Mouse (Mus musculus): ENCODE measurements around the gene Zkscan2. TPM values are rescaled to one million over a fixed set of nuclear protein-coding genes. Genes with fewer than 3 reads are reported as not detected.

The Zkscan2 gene
- total RNA-seq, 2 experiments from 2014 or later = 17.0 to 21.7 TPM

GRCm38 (mm10) chr7:123442079-123442478 lies 58.2 kb downstream of the Zkscan2 start:
- no peak for DNase-seq (ENCODE audit: low spot score in 2 of 2)

DNA sequence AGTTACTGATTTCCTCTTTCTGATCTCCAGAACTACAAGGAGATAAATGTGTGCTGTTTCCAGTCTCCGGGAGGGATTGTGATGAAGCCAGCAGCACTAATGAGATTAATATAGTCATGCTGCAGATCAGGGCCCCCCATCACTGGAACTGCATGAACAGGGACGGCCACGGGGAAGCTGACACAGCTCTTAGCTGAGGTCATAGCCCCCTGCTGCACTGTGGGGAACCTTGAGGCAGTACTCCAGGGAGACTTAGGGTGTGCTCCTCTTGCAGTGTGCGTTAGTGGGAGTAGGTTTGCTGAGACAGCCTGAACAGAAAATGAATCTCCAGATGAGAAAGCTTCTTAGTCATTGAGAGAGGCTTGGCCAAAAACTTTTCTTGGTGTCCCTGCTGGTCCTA lies 69.0 kb downstream of the Zkscan2 start:
- DNase-seq (ENCODE audit: low spot score in 2 of 2) = no peak

GRCm38 (mm10) chr7:123430411-123430705 lies 69.9 kb downstream of the Zkscan2 start:
- DNase-seq (ENCODE audit: low spot score in 2 of 2) = no peak

DNA sequence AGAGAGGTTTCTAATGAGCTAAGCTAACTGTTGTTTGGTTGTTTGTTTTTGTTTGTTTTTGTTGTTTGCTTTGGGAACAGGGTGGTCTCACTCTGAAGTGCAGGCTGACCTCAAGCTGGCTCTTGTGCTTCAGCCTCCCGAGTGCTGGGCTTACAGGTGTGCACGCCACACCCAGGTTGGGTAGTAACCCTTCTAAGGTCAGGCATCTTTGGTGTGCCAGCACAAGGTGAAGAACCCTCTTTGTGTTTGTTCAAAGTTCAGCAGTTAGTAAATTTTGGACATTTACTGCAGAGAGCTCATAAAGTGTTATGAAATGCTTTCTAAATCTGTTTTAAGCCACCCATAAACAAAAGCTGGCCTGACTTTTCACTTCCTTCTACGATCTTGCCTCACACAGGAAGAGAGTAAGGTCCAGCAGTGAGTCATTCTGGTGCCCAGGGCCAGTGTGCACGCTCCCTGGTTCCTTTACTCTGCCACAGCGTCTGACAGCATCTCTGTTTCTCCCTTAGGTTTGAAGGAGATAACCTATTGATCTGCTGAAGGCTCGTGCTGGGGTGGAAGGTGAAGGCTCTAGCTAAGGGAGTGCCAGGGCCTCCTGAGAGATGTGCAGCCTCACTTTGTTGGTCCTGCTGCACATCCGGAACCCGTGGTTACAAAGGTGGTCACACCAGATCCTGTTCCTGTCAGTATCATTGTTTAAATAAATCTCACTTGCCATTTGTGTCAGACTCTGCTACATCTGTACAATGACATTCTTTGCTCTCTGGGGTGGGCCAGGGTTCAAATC lies 70.4 kb downstream of the Zkscan2 start:
- no peak for DNase-seq (ENCODE audit: low spot score in 2 of 2)

Other genes starting within 250 kb of the Zkscan2 start
- gene Lcmt1, start 130.7 kb downstream of the Zkscan2 start, total RNA-seq (2021) = 10 to 100 TPM; 86.8 to 87.7 TPM
- 10 to 100 TPM; 18.9 to 20.5 TPM for gene Arhgap17, start 130.5 kb downstream of the Zkscan2 start, total RNA-seq (2021)
- gene Aqp8, start 38.2 kb downstream of the Zkscan2 start, total RNA-seq (2021) = not detected